ENCODE assay signal across 28 mouse cellular contexts in the genomic region with DNA sequence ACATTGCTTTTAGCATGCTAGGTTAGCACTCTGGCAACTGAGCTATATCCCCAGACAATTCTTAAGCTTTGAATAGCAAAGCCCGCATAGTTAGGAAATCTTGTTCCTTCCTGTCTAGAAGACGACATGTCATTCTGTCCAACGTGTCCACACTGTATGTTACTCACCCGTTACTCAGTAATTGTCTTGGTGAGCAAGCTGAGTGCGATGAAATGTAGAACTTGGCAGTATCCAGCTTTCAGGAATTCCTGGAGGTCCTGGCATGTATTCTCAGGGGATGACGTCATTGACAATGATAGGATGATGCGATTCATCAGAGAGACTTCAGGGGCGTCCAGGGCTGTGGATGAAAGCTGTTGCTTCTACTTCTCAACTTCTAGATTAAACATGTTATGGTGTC.
A peak's percentile ranks its signal among the peaks of the same experiment; 100 is the strongest.
DNase-seq lines count a peak whose midpoint lies in the region; ATAC-seq and TF ChIP-seq lines count a peak whose summit lies in the region.
"Had no signal": no experiment of that assay in that cellular context is flagged by ENCODE, and none has a peak within 500 bp of the region (broad histone marks: within the 10 kb centered on the region; RNA-seq: fewer than 3 reads in every experiment).

No protein-coding gene starts in this region.

- H3K27me3 ChIP-seq in heart, embryonic 12.5 days (replicated peaks), result no peaks in the 10 kb centered on the region
- H3K27me3 ChIP-seq in heart, embryonic 10.5 days (ENCODE audit: insufficient read depth, poor library complexity, severe bottlenecking), result no peaks in the 10 kb centered on the region
- H3K27me3 ChIP-seq in lung, postnatal 0 days (replicated peaks; ENCODE audit: insufficient read depth, low read length), result no peaks in the 10 kb centered on the region
- H3K27me3 ChIP-seq: embryonic facial prominence, embryonic 13.5 days; limb, embryonic 12.5 days; liver, embryonic 15.5 days; megakaryocyte, embryonic 14.5 days; midbrain, embryonic 12.5 days; neural tube, embryonic 12.5 days had no signal

- H3K9ac ChIP-seq in heart, embryonic 12.5 days, result no peak overlapping the region
- no peak overlapping the region for H3K9ac ChIP-seq in lung, postnatal 0 days (replicated peaks; ENCODE audit: low read depth)
- H3K9ac ChIP-seq: embryonic facial prominence, embryonic 13.5 days; forebrain, postnatal 0 days; hindbrain, embryonic 14.5 days; limb, embryonic 12.5 days; liver, embryonic 15.5 days; midbrain, embryonic 12.5 days; neural tube, embryonic 12.5 days had no signal

- WGBS in heart, embryonic 12.5 days, result 33% methylated on average over 8 of the region's 8 CpGs
- 61% methylated on average over 8 of the region's 8 CpGs for WGBS in heart, embryonic 10.5 days
- 48% methylated on average over 8 of the region's 8 CpGs for WGBS in lung, postnatal 0 days
- WGBS in lung, adult 2 months, result 41% methylated on average over 8 of the region's 8 CpGs

- no peaks in the 10 kb centered on the region for H3K36me3 ChIP-seq in heart, embryonic 12.5 days
- H3K36me3 ChIP-seq in heart, embryonic 10.5 days, result no peaks in the 10 kb centered on the region
- no peaks in the 10 kb centered on the region for H3K36me3 ChIP-seq in lung, postnatal 0 days (ENCODE audit: insufficient read depth, low read length)
- H3K36me3 ChIP-seq: embryonic facial prominence, embryonic 13.5 days; limb, embryonic 12.5 days; liver, embryonic 15.5 days; midbrain, embryonic 12.5 days; neural tube, embryonic 12.5 days had no signal

- TF ChIP-seq CTCF in lung, postnatal 0 days (IDR thresholded peaks at IDR 0.05), result no peak
- TF ChIP-seq CTCF in lung, adult 2 months (IDR thresholded peaks at IDR 0.05; ENCODE audit: insufficient read depth, low read length), result no peak
- TF ChIP-seq CTCF in embryonic fibroblast, embryonic 13.5 days (IDR thresholded peaks at IDR 0.05; ENCODE audit: borderline replicate concordance, insufficient read depth, low read length), result no peak

- no peak for TF ChIP-seq EP300 in lung, postnatal 0 days (IDR thresholded peaks at IDR 0.05)

- no peak overlapping the region for H3K4me3 ChIP-seq in heart, embryonic 12.5 days
- H3K4me3 ChIP-seq in heart, embryonic 10.5 days, result no peak overlapping the region
- no peak overlapping the region for H3K4me3 ChIP-seq in lung, postnatal 0 days (ENCODE audit: low read depth, low read length)
- H3K4me3 ChIP-seq in lung, adult 2 months (replicated peaks; ENCODE audit: extremely low read depth, low read depth, low read length), result no peak overlapping the region
- H3K4me3 ChIP-seq in embryonic fibroblast, embryonic 13.5 days (ENCODE audit: insufficient read depth, low read length), result no peak overlapping the region
- H3K4me3 ChIP-seq: embryonic facial prominence, embryonic 13.5 days; erythroblast, embryonic 14.5 days; limb, embryonic 12.5 days; liver, embryonic 15.5 days; megakaryocyte, embryonic 14.5 days; midbrain, embryonic 12.5 days; myocyte; neural tube, embryonic 12.5 days had no signal

- ATAC-seq in heart, embryonic 12.5 days (ENCODE audit: insufficient number of reproducible peaks, low FRiP score), result 0 out of 2 replicates have a peak, but pooled peaks have one; percentile 18
- peak; percentile 26; the same call in 1 of the 2 replicates for ATAC-seq in lung, postnatal 0 days
- ATAC-seq: CD4-positive, CD25-positive, alpha-beta regulatory T cell, adult 4 months; forebrain, postnatal 0 days; intestine, postnatal 0 days had no signal

- no peak overlapping the region for H3K4me2 ChIP-seq in heart, embryonic 12.5 days
- no peak overlapping the region for H3K4me2 ChIP-seq in lung, postnatal 0 days (replicated peaks; ENCODE audit: low read depth, low read length)
- H3K4me2 ChIP-seq: embryonic facial prominence, embryonic 13.5 days; hindbrain, embryonic 14.5 days; limb, embryonic 12.5 days; liver, embryonic 15.5 days; midbrain, embryonic 12.5 days; neural tube, embryonic 12.5 days had no signal

- no peak for TF ChIP-seq POLR2A in lung, adult 2 months (IDR thresholded peaks at IDR 0.05; ENCODE audit: borderline replicate concordance, extremely low read depth, low read depth, low read length)
- TF ChIP-seq POLR2A in embryonic fibroblast, embryonic 13.5 days (IDR thresholded peaks at IDR 0.05; ENCODE audit: low read depth, low read length), result no peak

- H3K9me3 ChIP-seq in heart, embryonic 12.5 days (replicated peaks), result no peaks in the 10 kb centered on the region
- H3K9me3 ChIP-seq in heart, embryonic 10.5 days, result no peaks in the 10 kb centered on the region
- no peaks in the 10 kb centered on the region for H3K9me3 ChIP-seq in lung, postnatal 0 days (ENCODE audit: low read length)
- H3K9me3 ChIP-seq: embryonic facial prominence, embryonic 13.5 days; limb, embryonic 12.5 days; liver, embryonic 15.5 days; megakaryocyte, embryonic 14.5 days; midbrain, embryonic 12.5 days; neural tube, embryonic 12.5 days had no signal

- DNase-seq in heart, embryonic 10.5 days (ENCODE audit: low spot score), result no peak
- peak; percentile 25 for DNase-seq in lung, postnatal 0 days (ENCODE audit: low spot score)
- no peak for DNase-seq in lung, adult 2 months
- no peak for DNase-seq in layer of hippocampus, adult 11-12 months (ENCODE audit: low spot score)
- DNase-seq in kidney, adult 11 months, result no peak
- DNase-seq: adrenal gland, adult 8-10 months; cerebellum, adult 11 months; cerebellum, adult 9-10 months; cerebellum, postnatal 36 days; embryo, embryonic 11 days; forebrain, postnatal 0 days; kidney, postnatal 14 days; right cerebral cortex, adult 18-20 months; spleen, adult 18-20 months; thymus, postnatal 14 days had no signal

- H3K27ac ChIP-seq in heart, embryonic 12.5 days (ENCODE audit: poor library complexity, severe bottlenecking), result no peak overlapping the region
- no peak overlapping the region for H3K27ac ChIP-seq in heart, embryonic 10.5 days
- H3K27ac ChIP-seq in lung, postnatal 0 days (ENCODE audit: low read length), result no peak overlapping the region
- H3K27ac ChIP-seq in embryonic fibroblast, embryonic 13.5 days (ENCODE audit: insufficient read depth, low read length), result peak overlapping the region; percentile 57; the same call in 1 of the 2 replicates
- H3K27ac ChIP-seq: embryonic facial prominence, embryonic 13.5 days; hindbrain, embryonic 14.5 days; limb, embryonic 12.5 days; liver, embryonic 15.5 days; midbrain, embryonic 12.5 days; neural tube, embryonic 12.5 days had no signal

- peaks cover 19% of the 10 kb centered on the region for H3K4me1 ChIP-seq in heart, embryonic 12.5 days (replicated peaks)
- H3K4me1 ChIP-seq in heart, embryonic 10.5 days, result peaks cover 12% of the 10 kb centered on the region; the same call in 1 of the 2 replicates
- 0 out of 2 replicates have a peak, but pooled peaks cover under 1% of the 10 kb centered on the region for H3K4me1 ChIP-seq in lung, postnatal 0 days (ENCODE audit: insufficient read depth, low read depth, low read length)
- H3K4me1 ChIP-seq in lung, adult 2 months (ENCODE audit: control insufficient read depth, insufficient read depth, low read length), result no peaks in the 10 kb centered on the region
- peaks cover 5% of the 10 kb centered on the region; the same call in 1 of the 2 replicates for H3K4me1 ChIP-seq in embryonic fibroblast, embryonic 13.5 days (ENCODE audit: control insufficient read depth, insufficient read depth, low read length)
- H3K4me1 ChIP-seq: embryonic facial prominence, embryonic 13.5 days; limb, embryonic 12.5 days; liver, embryonic 15.5 days; midbrain, embryonic 12.5 days; neural tube, embryonic 12.5 days had no signal
